Mouse (Mus musculus): ENCODE results near the gene Dtx2. TPM values are rescaled to one million over a fixed set of nuclear protein-coding genes. Genes with fewer than 3 reads are reported as not detected.
"Not testable (repeated sequence)": the region's sequence is repeated elsewhere in the genome, so short reads cannot be mapped to it uniquely, and the experiment has no call there.

The Dtx2 gene
- polyA plus RNA-seq, 1 experiment: 25.6 TPM

GRCm38 (mm10) chr5:136045987-136046386, 51.4 kb downstream of the Dtx2 start:
- Histone ChIP-seq H3K4me3 (ENCODE audit: extremely low read depth, insufficient read depth, insufficient read length) (no peak overlapping the region), H3K27me3 (ENCODE audit: control insufficient read depth, insufficient read depth, low read length) (no peaks in the 10 kb centered on the region), H3K27ac (ENCODE audit: insufficient read depth, low read length) (no peak overlapping the region), H3K36me3 (ENCODE audit: control insufficient read depth, insufficient read depth, low read length) (no peaks in the 10 kb centered on the region), H3K4me1 (ENCODE audit: control insufficient read depth, insufficient read depth, insufficient read length) (0 out of 2 replicates have a peak, but pooled peaks cover 2% of the 10 kb centered on the region)
- DNase-seq (ENCODE audit: low read depth in 1 of 2, low spot score in 2 of 2): peak; percentile 33 to 78
- WGBS: 4% methylated on average over 10 of the region's 10 CpGs
- TF ChIP-seq POLR2A (IDR thresholded peaks at IDR 0.05; ENCODE audit: low read depth, low read length) (no peak), CTCF (IDR thresholded peaks at IDR 0.05; ENCODE audit: extremely low read depth, insufficient read depth, insufficient read length, insufficient replicate concordance) (peak; percentile 78; the same call in 1 of the 2 replicates)

GRCm38 (mm10) chr5:136048541-136048940, 53.9 kb downstream of the Dtx2 start:
- H3K27ac ChIP-seq (ENCODE audit: insufficient read depth, low read length); DNase-seq (ENCODE audit: low read depth in 1 of 2, low spot score in 2 of 2); H3K27me3 ChIP-seq (ENCODE audit: control insufficient read depth, insufficient read depth, low read length); H3K4me3 ChIP-seq (ENCODE audit: extremely low read depth, insufficient read depth, insufficient read length); H3K4me1 ChIP-seq (ENCODE audit: control insufficient read depth, insufficient read depth, insufficient read length); H3K36me3 ChIP-seq (ENCODE audit: control insufficient read depth, insufficient read depth, low read length): not testable (repeated sequence)

GRCm38 (mm10) chr5:136049926-136050325, 55.3 kb downstream of the Dtx2 start:
- Histone ChIP-seq H3K4me1 (ENCODE audit: control insufficient read depth, insufficient read depth, insufficient read length) (peaks cover 2% of the 10 kb centered on the region; the same call in 1 of the 2 replicates), H3K36me3 (ENCODE audit: control insufficient read depth, insufficient read depth, low read length) (no peaks in the 10 kb centered on the region), H3K27ac (ENCODE audit: insufficient read depth, low read length) (no peak overlapping the region), H3K4me3 (ENCODE audit: extremely low read depth, insufficient read depth, insufficient read length) (no peak overlapping the region), H3K27me3 (ENCODE audit: control insufficient read depth, insufficient read depth, low read length) (no peaks in the 10 kb centered on the region)
- WGBS: 81% methylated on average over 6 of the region's 6 CpGs
- TF ChIP-seq POLR2A (IDR thresholded peaks at IDR 0.05; ENCODE audit: low read depth, low read length) (no peak), CTCF (IDR thresholded peaks at IDR 0.05; ENCODE audit: extremely low read depth, insufficient read depth, insufficient read length, insufficient replicate concordance) (no peak)
- no peak for DNase-seq (ENCODE audit: low read depth in 1 of 2, low spot score in 2 of 2)

GRCm38 (mm10) chr5:136051231-136052085, 56.9 kb downstream of the Dtx2 start:
- H3K27me3 ChIP-seq (ENCODE audit: control insufficient read depth, insufficient read depth, low read length): no peaks in the 10 kb centered on the region
- DNase-seq (ENCODE audit: low read depth in 1 of 2, low spot score in 2 of 2): no peak
- no peak overlapping the region for H3K4me3 ChIP-seq (ENCODE audit: extremely low read depth, insufficient read depth, insufficient read length)
- peaks cover 2% of the 10 kb centered on the region; the same call in 1 of the 2 replicates for H3K4me1 ChIP-seq (ENCODE audit: control insufficient read depth, insufficient read depth, insufficient read length)
- H3K36me3 ChIP-seq (ENCODE audit: control insufficient read depth, insufficient read depth, low read length): no peaks in the 10 kb centered on the region
- WGBS: 56% methylated on average over 10 of the region's 10 CpGs
- TF ChIP-seq CTCF (IDR thresholded peaks at IDR 0.05; ENCODE audit: extremely low read depth, insufficient read depth, insufficient read length, insufficient replicate concordance): no peak
- TF ChIP-seq POLR2A (IDR thresholded peaks at IDR 0.05; ENCODE audit: low read depth, low read length): no peak
- no peak overlapping the region for H3K27ac ChIP-seq (ENCODE audit: insufficient read depth, low read length)

GRCm38 (mm10) chr5:136052861-136053655, 58.5 kb downstream of the Dtx2 start:
- Histone ChIP-seq H3K27me3 (ENCODE audit: control insufficient read depth, insufficient read depth, low read length) (no peaks in the 10 kb centered on the region), H3K4me1 (ENCODE audit: control insufficient read depth, insufficient read depth, insufficient read length) (peaks cover 2% of the 10 kb centered on the region; the same call in 1 of the 2 replicates), H3K36me3 (ENCODE audit: control insufficient read depth, insufficient read depth, low read length) (no peaks in the 10 kb centered on the region), H3K27ac (ENCODE audit: insufficient read depth, low read length) (no peak overlapping the region), H3K4me3 (ENCODE audit: extremely low read depth, insufficient read depth, insufficient read length) (no peak overlapping the region)
- TF ChIP-seq CTCF (IDR thresholded peaks at IDR 0.05; ENCODE audit: extremely low read depth, insufficient read depth, insufficient read length, insufficient replicate concordance): no peak
- no peak for TF ChIP-seq POLR2A (IDR thresholded peaks at IDR 0.05; ENCODE audit: low read depth, low read length)
- 83% methylated on average over 8 of the region's 8 CpGs for WGBS
- DNase-seq (ENCODE audit: low read depth in 1 of 2, low spot score in 2 of 2): no peak

- H3K4me1 ChIP-seq (ENCODE audit: control insufficient read depth, insufficient read depth, insufficient read length): peaks cover 2% of the 10 kb centered on the region; the same call in 1 of the 2 replicates
- H3K27me3 ChIP-seq (ENCODE audit: control insufficient read depth, insufficient read depth, low read length): no peaks in the 10 kb centered on the region
These were observed 59.9 kb downstream of the Dtx2 start, which contains the start of gene Upk3bl for GRCm38 (mm10) chr5:136054301-136055077. Gene Upk3bl (plus strand): TSS chr5:136054492.

More at GRCm38 (mm10) chr5:136054301-136055077, 59.9 kb downstream of the Dtx2 start, which contains the start of gene Upk3bl:
- no peak for DNase-seq (ENCODE audit: low read depth in 1 of 2, low spot score in 2 of 2)
- TF ChIP-seq POLR2A (IDR thresholded peaks at IDR 0.05; ENCODE audit: low read depth, low read length): no peak
- TF ChIP-seq CTCF (IDR thresholded peaks at IDR 0.05; ENCODE audit: extremely low read depth, insufficient read depth, insufficient read length, insufficient replicate concordance): no peak
- H3K36me3 ChIP-seq (ENCODE audit: control insufficient read depth, insufficient read depth, low read length): no peaks in the 10 kb centered on the region
- 47% methylated on average over 11 of the region's 11 CpGs for WGBS
- no peak within 1 kb of the TSS for H3K4me3 ChIP-seq (ENCODE audit: extremely low read depth, insufficient read depth, insufficient read length)
- no peak within 1 kb of the TSS for H3K27ac ChIP-seq (ENCODE audit: insufficient read depth, low read length)

Measured in spleen, adult 2 months (tissue).